Mouse (Mus musculus) spleen, adult 2 months (tissue): ENCODE measurements around the gene Crmp1.

Experiments used
- CTCF ChIP-seq: fragments of 200-500 bp; IDR thresholded peaks from 2 replicates; pipeline ENCODE4 v1.5.1; 2011; ENCODE audit warnings: mild to moderate bottlenecking, inconsistent platforms; ENCODE audit not compliant: insufficient read depth, insufficient read length, insufficient replicate concordance; ENCODE audit errors: extremely low read depth
- POLR2A ChIP-seq: fragments of 200-500 bp; IDR thresholded peaks from 2 replicates; pipeline ENCODE4 v1.6.1; 2011; ENCODE audit warnings: low read depth, low read length, inconsistent platforms

DNA sequence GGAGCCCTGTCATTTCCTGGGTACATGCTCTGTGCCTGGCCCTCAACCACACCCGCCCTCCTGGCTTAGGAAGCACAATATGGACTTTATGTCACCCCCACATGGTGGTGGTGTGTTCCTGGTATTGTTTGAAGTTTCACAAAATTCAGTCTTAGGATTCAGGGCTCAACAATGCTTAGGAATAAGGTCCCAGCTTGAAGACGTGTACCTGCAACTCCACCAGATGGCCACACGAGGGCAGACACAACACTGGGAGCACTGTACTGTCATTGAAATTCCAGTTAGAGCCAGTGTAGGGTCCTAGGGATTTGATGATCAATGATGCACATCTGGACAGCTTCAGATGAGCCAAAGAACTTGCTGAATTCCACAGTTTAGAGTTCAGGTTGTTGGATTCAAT, 47.5 kb downstream of the Crmp1 start:
- no peak for TF ChIP-seq POLR2A
- peak; percentile 50; the same call in 1 of the 2 replicates for TF ChIP-seq CTCF
